Mouse (Mus musculus) gonadal fat pad, adult 2 months (tissue): ENCODE results near the gene Egfl7. TPM values are rescaled to one million over a fixed set of nuclear protein-coding genes. Genes with fewer than 3 reads are reported as not detected.

Experiments
- DNase-seq: peaks from one replicate; pipeline ENCODE4 v3.0.0-alpha.2; 2012; ENCODE audit warnings: low read depth
- polyA plus RNA-seq: library from polyadenylated mRNA; depleted of rRNA; stranded (reverse); fragments of >200 nt; gene quantifications from 2 replicates; pipeline ENCODE4 v1.2.3, GENCODE M21; 2012; rRNA removed

Gene Egfl7
- 321 and 444 TPM in 2 replicates for polyA plus RNA-seq

DNA sequence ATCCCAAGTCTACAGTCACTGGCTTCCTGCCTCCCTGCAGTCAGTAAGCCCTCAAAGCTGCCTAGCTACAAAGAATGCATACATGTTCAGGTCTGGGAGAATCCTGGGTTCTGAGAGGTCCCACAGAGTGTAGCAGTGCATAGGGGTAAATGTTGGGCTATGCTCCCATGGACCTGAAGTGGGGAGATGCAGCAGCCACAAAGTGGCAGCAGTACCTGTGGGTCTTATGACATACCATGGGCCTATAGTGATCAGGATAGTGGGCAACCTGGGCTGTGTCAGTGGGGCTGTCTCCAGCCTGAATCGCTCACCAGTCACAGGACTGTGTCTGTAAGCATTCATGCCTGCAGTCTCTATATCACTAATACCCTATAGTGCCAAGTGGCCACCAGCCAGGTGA, at the start of gene Egfl7:
Gene Egfl7 (plus strand): TSS at position 301 of the 400 bp plus-strand sequence.
- DNase-seq = no peak

DNA sequence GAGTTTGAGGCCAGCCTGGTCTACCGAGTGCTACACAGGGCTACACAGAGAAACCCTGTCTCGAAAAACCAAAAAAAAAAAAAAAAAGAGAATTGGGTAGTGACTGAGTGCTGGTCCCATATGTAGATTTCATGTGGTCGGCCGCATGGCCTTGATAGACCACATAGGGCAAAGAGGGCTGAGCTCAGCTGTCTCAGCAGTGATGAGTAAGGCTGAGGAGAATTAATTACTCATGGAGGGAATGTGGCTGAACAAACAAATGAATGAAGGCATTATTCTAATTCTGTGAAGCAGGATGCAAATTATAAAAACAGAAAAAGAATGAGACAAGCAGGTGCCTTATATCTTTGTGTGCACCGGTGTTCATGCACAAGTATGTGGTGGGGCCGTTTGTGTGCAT, 48.0 kb upstream of the Egfl7 start:
- DNase-seq = no peak

DNA sequence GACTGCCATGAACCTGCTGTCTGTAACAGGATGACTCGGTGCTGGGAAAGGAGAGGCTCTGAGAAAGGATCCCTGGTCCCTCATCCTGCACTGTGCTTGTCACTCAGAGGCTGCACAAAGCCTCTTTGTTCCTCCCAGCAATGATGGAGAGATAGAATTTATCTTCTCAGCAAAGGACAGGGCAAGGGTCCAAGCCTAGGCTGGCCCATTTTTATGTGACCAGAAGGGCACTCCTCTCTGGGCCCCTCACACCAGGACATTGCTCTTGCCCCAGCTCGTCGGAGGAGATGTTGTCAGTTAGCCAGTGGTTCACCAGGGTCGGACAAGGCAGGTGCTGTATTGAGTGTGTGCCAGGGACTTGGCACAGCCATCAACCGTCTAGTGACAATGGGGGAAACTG, 46.6 kb upstream of the Egfl7 start:
- no peak for DNase-seq

DNA sequence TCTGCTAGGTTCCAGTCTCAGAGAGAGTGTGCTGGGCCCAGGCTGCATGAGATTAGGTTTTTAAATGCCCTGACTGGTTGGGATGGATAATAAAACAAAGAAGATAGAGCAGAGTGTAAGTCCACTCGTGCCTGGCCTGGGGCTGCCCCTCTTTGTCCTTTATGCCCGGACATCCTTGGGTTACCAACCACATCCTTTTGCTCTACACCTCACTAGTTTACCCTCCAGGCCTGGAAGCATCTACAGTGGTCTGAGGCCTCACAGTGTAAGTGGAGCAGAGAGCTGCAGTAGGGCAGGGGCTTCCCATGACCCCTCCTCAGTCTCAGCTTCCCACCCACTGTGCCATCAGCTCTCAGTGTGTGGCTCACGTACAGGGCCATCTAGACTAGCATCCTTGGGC, 45.7 kb upstream of the Egfl7 start:
- no peak for DNase-seq

DNA sequence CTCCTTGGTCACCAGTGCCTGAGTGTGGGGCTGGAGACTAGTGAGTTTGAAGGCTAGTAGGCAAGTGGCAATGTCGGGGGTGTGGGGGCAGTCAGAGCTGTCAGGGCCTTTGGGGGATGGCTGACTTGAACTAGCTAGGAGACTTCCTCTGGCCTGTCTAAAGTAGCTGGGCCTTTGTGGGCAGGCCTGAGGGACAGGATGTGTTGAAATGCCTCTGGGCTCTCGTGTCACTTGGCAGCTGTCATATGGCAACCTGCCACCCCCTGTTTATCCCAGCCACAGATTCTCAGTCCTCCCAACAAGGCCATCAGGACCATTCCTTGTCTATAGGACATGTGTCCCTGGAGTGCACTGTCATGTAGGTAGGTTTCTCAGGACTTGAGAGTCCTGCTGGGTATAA, 45.2 kb upstream of the Egfl7 start:
- no peak for DNase-seq

DNA sequence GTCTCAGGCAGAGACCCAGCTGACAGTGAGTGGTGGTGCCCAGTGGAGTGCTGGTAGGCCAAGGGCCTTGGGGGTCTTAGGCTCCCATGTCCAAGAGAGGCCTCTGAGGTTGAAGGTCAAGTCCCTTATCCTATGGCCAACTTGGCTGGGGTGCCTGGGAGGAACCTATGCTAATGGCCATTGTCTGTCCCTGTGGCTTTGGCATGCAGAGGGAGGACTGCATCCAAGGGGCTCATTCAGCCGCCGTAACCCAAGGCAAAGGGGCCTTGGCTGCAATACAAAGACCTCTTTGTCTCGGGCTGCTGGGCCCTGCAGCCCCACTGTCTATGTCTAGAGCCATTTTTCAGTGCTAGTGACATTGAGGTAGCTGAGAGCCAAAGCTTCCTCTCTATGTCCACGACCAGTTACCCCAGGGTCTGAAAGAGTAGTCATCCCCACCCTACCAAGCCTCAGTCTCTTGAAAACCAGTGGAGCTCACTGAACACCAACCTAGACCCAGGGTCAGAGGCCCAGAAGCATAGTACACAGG, 44.2 kb upstream of the Egfl7 start:
- DNase-seq = no peak

DNA sequence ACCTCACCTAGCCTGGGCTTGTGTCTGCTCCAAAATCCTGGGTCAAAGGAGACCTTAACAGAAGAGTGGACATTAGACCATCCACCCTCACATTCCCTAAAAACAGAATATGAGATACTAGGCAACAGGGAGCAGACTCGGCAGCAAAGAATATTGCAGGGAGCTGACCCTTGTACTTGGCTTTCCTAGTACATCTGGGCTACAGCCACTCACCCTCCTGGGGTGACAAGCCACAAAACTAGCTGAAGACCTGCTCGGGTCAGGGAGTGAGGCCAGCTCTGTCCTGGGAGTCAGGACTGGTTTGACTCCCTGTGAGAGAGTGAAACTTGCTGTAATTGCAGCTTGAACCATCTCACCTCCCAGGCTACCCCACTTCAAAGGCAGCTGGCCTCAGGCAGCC, 40.3 kb upstream of the Egfl7 start:
- no peak for DNase-seq

DNA sequence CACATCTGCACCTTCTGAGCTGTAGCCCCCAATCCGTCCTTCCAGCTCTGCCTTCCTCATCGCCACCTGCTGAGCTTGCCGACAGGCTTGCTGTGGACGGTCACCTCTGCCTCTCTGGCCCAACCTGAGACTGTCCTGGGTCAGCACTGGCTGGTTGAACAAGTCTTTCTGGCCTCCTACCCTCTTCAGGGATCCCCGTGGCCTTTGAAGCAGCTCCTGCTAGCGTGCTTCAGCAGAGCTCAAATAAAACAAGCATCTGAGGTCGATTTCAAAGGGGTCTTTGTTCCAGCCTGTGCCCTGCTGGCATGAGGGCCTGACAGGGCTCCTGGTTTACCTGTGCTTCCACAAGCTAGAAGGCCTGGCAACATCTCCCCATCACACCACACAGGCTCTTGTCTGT, 39.1 kb upstream of the Egfl7 start:
- no peak for DNase-seq

DNA sequence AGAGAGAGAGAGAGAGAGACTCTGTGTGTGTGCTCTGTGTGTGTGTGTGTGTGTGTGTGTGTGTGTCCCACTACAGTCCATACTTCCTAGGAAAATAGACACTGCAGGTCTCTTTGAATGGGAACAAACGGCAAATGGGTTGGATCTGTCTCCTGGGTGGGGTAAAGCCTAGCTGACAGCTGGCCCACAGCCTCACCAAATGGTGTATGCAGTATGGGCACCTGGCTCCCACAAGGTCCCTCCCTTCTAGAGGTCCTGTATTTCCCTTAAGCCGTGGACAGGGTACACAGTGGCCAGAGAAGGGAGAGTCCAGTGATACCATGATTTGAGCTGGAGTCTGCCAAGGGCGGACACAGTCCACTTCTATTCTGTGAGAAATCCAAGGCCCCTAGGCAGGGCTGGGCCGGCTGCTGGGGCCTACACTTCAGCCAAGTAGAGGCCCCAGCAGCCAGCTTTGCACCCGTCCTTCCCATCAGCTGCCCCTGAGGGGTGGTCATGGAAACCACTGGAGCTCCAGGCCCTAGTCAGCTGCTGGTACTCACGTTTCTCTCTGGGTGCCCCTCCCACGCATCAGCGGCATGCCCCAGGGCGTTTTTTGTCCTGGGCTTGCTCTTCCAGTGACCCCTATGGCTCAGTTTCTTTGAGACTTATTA, 38.4 kb upstream of the Egfl7 start:
- DNase-seq = no peak

DNA sequence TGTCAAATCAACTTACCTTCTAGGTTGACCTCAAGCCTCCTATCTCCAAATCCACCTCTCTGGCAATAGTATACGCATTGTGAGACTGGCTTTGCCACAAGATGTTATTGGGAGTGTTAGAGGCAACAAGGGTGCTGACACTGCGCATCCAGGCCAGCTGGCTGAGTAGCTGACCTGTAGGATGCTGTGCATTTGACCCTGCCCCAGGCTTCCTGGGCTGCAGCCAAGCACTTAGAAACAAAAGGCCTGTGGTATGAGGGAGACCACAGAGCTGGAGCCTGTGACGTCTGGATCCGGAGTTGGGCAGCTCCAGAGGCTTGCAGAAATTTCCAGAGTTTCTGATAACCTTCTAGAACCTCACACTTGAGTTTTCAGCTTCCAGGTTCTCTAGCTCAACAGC, 36.7 kb upstream of the Egfl7 start:
- no peak for DNase-seq

DNA sequence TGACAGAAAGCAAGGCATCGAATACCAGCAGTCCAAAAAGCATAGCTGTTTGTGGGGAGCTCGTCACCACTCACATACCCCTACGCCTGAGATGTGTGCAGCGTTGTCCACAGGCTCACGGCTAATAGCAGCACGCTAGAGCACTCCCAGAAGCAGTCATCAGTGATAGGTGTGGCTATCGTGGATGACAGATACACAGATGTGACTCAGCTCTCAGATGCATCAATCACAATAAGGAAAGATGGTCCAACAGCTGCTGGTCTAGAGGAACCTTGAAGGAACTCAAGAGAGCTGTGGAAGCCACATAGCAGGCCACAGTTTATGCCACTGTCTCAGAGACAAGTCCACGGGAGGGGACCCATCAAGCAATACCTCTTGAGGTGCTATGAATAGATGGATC, 36.0 kb upstream of the Egfl7 start:
- no peak for DNase-seq

DNA sequence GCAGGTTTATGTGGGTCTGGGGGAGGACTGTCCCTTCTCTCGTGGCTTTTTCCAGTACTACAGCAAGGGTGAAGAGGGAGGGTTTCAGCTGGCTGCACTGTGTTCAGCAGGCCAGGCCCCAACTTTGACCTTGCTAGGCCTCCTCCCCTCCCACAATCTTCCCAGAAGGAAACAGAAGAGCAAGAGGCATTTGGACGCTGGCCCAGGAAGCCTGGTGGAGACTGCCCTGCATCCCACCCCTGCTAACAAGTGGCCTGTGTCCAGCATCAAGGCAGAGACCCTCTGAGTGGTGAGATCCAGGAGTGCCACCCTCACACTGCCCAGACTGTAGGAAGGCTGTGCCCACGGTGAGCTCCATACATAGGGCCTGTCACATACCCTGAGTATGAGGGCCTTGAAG, 35.5 kb upstream of the Egfl7 start:
- DNase-seq = no peak

DNA sequence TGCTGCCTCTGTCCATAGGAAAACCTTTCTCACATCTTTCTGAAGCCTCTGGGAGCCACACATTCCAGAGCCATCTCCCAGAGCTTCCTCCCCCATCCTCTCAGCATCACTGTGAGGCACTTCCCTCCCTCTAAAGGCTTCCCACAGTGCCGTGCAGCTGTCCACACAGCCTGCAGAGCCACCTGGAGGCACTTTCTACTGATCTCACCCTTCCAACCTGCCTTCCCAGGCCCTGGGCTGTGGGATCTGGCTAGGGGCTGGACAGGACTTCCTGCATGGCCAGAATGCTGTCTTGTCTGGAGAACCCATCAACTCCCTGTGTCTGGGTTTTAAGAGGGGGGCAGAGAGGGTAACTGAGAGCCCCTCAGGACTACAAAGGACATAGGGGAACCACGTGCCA, 32.3 kb upstream of the Egfl7 start:
- no peak for DNase-seq

DNA sequence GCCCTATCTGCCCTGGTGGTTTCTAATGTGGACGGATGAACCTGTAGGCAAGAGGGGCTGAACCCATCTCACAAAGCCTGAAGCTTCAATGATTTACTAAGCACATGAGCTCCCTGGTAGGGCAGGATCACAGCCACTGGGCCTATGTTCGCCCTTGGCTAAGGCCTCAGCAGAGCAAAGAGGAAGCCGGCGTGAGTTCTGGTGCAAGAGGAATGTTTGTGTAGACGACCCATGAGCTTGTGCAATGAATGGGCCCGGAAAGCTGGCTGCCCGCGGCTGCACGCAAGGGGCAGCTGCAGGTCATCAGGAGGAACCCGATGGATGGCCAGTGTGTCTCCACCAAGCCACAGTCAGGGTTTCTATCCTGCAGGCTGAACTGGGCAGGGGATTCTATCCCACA, 30.0 kb upstream of the Egfl7 start:
- no peak for DNase-seq

DNA sequence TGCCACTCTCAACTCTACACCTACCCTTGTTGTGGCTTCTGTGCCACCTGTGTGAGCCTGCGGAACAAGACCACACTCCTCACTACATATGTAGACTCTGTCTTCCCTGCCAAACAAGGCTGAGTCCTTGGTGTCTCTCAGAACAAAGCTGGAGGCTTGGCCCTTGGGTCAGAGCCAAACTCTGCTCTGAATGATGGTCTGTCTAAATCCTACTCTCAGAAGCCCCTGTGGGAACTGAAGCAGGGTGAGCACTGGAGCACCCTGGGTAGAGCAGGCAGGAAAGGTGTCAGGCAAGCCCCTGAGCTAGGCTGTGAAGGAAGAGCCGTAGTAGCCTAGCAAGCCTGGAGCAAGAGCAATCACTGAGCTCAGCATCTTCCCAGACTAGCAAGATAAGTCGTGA, 29.6 kb upstream of the Egfl7 start:
- no peak for DNase-seq

DNA sequence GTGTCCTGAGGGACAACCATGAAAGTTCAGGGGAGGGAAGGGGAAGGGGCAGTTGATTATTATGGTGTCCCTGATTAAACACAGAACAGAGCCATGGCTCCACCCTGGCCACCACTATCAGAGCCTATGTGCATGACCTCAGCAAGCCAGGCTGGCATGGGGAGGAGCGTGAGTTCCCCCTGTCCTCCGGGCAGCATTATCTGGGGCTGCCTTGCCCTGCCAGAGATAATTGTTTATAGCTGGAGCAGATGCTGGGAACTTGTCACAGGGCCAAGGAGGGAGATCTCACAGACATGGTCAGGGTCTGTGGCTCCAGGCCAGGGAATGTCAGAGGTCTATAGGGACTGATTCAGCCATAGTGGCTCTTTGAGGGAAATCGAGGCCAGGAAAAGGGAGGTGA, 29.0 kb upstream of the Egfl7 start:
- no peak for DNase-seq

DNA sequence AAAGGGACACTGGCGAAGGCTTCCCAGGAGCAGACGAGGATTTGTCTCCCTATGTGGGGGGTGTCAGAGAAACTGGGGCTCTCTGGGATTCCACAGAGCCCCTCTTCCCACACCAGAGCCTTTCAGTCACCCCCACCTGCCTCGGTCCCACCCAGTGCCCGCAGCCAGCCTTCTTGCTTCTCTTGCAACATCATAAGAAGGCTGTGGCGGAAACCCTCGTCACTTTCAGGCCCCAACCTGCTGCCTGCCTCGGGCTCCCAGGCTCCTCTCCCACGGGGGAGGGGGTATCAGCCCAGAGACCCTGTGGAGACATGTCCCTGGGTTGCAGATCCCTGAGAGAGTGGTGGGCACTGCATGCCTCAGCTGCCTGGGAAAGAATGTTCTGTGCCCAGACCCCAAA, 28.4 kb upstream of the Egfl7 start:
- no peak for DNase-seq

DNA sequence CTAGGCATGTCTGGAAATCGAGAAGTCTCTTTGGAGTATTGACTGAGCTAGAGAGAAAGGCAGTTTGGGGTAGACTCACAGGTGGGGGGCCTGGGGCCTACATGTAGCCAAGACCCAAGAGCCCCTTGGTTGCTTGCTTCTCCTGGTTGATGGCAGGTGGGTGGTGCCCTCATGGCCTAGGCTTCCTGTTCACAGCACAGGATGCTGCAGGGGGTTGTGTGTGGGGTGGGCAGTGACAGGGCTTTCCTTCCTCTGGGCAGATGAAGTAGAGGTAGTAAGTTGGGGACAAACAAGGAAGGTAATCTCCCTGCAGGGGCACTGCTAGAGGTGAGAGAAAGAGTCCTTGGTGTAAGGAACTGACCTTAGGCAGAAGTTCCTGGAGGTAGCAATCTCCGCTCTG, 27.7 kb upstream of the Egfl7 start:
- DNase-seq = no peak

DNA sequence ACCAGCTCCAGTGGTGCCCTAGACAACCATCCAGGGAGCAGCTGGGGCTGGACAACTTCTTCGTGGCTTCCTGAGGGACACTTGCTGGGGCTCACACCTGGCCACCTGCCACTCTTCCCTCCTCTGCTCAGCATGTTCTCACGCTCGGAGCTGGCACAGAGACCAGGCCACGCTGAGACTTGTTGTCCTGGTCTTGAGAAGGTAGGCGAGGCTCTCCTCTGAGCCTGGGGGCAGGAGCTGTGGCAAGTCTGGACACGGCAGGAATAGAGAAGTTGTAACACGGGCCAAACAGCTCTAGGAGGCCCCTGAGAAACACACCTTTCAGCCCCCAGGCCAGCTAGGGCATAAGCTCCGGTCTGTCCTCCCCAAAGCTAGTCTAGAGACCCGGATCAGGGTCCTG, 25.9 kb upstream of the Egfl7 start:
- DNase-seq = no peak

DNA sequence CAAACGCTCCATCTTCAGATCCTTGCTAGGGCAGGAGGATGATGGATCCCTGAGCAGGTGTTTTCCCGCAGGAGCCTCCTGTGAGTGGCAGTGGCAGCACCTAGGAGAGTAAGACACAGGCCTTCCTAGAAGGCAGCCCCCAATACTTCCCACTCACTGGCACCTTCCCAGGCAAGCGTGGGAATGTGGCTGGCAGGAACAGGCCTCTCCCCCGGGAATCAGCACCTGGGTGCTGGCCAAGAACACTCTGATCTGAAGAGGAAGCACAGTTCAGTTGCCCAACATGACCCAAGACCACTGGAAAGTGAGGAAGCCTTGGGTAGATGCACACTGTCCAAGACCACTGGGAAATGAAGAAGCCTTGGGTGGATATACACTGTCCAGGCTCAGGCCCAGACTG, 24.7 kb upstream of the Egfl7 start:
- no peak for DNase-seq

DNA sequence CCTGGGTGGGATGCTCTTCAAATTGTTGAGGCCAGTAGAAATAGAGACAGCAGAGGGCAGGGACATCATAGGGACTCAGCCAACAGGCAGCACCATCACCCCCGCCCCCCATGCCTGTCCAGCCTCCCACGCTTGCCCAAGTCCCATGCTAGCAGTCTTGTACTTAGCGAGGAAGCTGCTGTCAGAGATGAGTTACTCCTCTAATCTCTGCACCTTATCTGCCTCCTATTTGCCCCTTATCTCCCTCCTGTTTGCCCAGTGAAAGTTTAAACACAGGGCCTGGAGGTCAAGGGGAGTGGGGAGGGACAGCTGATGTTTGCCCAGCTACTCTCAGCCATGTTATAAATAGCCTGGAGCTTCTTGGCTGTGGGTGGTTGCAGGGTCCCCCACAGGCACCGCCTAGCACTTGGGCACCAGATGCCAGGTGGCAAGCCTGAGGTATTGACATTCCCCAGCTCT, 23.2 kb upstream of the Egfl7 start:
- no peak for DNase-seq

DNA sequence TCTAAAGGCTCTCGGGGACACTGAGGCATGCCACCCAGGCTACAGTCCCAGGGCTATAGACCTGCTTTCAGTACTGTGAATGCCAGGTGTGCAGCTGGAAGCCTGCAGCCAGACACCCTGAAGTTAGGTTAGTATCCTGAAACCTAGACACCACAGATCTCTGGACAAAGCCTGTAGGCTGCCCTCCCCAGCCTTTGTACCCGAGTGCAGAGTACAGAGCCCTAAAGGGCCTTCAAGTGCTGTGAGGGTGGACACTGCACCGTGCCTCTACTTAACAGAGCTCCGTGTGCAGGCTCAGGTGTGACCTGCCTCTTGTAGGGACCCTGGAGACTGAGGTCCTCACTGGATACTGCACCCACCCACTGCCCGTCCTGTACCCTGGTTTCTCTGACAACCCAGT, 19.3 kb upstream of the Egfl7 start:
- no peak for DNase-seq

DNA sequence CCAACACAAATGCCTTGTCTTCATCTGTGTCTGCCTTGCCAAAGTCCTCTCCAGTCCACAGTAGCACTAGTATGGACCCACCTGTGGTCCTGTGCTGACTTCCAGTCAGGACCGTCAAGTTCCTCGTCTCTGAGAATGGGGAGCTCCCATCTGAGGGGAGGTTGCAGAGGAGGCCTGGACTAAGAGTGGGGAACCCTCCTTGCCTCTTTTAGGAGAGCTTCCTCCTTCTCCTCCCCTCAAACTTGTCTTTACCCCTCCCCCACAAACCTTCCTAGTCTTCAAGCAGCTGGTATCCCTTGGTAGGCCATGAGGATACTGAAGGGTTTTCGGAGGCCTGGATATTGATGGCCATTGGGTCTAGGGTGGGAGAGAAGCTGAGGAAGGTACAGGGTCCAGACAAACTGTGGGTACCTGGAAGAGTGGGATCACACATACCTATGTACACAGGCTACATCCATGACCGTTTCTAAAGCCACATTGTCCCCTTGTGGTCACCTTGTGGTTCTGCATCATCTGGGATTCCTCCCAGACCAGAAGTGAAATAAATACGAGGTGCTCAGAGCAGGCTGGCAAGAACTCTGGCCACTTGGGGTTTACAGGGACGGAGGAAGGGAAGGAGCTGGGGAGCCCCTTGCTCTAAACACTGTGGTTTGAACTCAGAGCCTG, 18.3 kb upstream of the Egfl7 start:
- DNase-seq = no peak

DNA sequence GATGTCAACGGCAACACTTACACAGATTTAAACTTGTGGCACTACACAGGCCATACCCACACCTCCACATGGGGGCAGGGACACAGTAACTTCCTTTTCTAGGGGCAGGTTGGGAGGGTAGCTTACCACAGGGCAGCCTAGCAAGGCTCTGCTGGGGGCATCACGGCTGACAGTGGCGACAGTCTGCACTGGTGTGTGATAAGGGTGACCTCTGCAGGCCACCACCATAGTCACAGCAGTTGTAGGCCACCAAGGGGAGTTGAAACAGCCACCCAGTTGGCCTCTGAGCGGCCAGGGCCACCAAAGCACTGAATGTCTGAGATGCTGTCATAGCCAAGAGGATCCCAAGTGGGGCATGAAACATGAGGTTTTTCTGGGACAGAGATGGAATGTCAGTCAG, 13.6 kb upstream of the Egfl7 start:
- no peak for DNase-seq
